ENCODE assay signal across 19 mouse cellular contexts in genomic region chr1:84952456-84953181, GRCm38 (mm10). TPM values are rescaled to one million over a fixed set of nuclear protein-coding genes. Genes with fewer than 3 reads are reported as not detected.
A peak's percentile ranks its signal among the peaks of the same experiment; 100 is the strongest.
DNase-seq lines count a peak whose midpoint lies in the region; TF ChIP-seq lines count a peak whose summit lies in the region.
"Had no signal": no experiment of that assay in that cellular context is flagged by ENCODE, and none has a peak within 500 bp of the region (broad histone marks: within the 10 kb centered on the region; RNA-seq: fewer than 3 reads in every experiment).

No protein-coding gene starts in this region.

- no peaks in the 10 kb centered on the region for H3K36me3 ChIP-seq in heart, embryonic 10.5 days
- no peaks in the 10 kb centered on the region for H3K36me3 ChIP-seq in thymus, adult 2 months (ENCODE audit: control insufficient read depth, insufficient read depth, low read length)
- H3K36me3 ChIP-seq: embryonic facial prominence, embryonic 15.5 days; forebrain, embryonic 15.5 days; heart, embryonic 13.5 days; limb, embryonic 15.5 days; midbrain, embryonic 12.5 days had no signal

- 80% methylated on average over 10 of the region's 10 CpGs for WGBS in heart, embryonic 10.5 days
- WGBS in thymus, adult 2 months: 92% methylated on average over 10 of the region's 10 CpGs

- no peaks in the 10 kb centered on the region for H3K27me3 ChIP-seq in heart, embryonic 10.5 days (ENCODE audit: insufficient read depth, poor library complexity, severe bottlenecking)
- H3K27me3 ChIP-seq in thymus, adult 2 months (ENCODE audit: control insufficient read depth, insufficient read depth, low read length): no peaks in the 10 kb centered on the region
- H3K27me3 ChIP-seq: embryonic facial prominence, embryonic 15.5 days; forebrain, embryonic 15.5 days; heart, embryonic 13.5 days; limb, embryonic 15.5 days; midbrain, embryonic 12.5 days had no signal

- H3K4me1 ChIP-seq in heart, embryonic 10.5 days: no peaks in the 10 kb centered on the region
- no peaks in the 10 kb centered on the region for H3K4me1 ChIP-seq in thymus, adult 2 months (replicated peaks; ENCODE audit: control insufficient read depth, insufficient read depth, low read length)
- H3K4me1 ChIP-seq: embryonic facial prominence, embryonic 15.5 days; forebrain, embryonic 15.5 days; heart, embryonic 13.5 days; limb, embryonic 15.5 days; midbrain, embryonic 12.5 days had no signal

- no peak overlapping the region for H3K27ac ChIP-seq in heart, embryonic 10.5 days
- H3K27ac ChIP-seq in thymus, adult 2 months (ENCODE audit: control insufficient read depth, insufficient read depth, low read length): no peak overlapping the region
- H3K27ac ChIP-seq: embryonic facial prominence, embryonic 15.5 days; forebrain, embryonic 15.5 days; heart, embryonic 13.5 days; limb, embryonic 15.5 days; macrophage; midbrain, embryonic 12.5 days had no signal

- peaks cover 4% of the 10 kb centered on the region; the same call in 1 of the 2 replicates for H3K9me3 ChIP-seq in heart, embryonic 10.5 days
- H3K9me3 ChIP-seq: embryonic facial prominence, embryonic 15.5 days; limb, embryonic 15.5 days had no signal

- H3K4me3 ChIP-seq in heart, embryonic 10.5 days: no peak overlapping the region
- no peak overlapping the region for H3K4me3 ChIP-seq in thymus, adult 2 months (ENCODE audit: control insufficient read depth, insufficient read depth, low read length)
- H3K4me3 ChIP-seq: embryonic facial prominence, embryonic 15.5 days; forebrain, embryonic 15.5 days; heart, embryonic 13.5 days; limb, embryonic 15.5 days; midbrain, embryonic 12.5 days had no signal

- TF ChIP-seq POLR2A in thymus, adult 2 months (IDR thresholded peaks at IDR 0.05; ENCODE audit: control insufficient read depth, extremely low read depth, insufficient read depth, low read length, poor library complexity): no peak

- no peak for TF ChIP-seq CTCF in thymus, adult 2 months (IDR thresholded peaks at IDR 0.05; ENCODE audit: borderline replicate concordance, control insufficient read depth, extremely low read depth, insufficient read depth, low read length, poor library complexity)

- peak; percentile 54 for DNase-seq in heart, embryonic 10.5 days (ENCODE audit: low spot score)
- DNase-seq in heart, postnatal 36 days: no peak
- peak; percentile 58 for DNase-seq in urinary bladder, postnatal 14 days (ENCODE audit: low spot score)
- no peak for DNase-seq in urinary bladder, adult 2 months (ENCODE audit: low spot score)
- DNase-seq in cerebellum, postnatal 10 days: peak; percentile 63 to 68
- DNase-seq in kidney, postnatal 36 days: peak; percentile 54 to 66
- DNase-seq in thymus, adult 2 months: no peak
- DNase-seq in gastrocnemius, postnatal 10 days: no peak
- DNase-seq: gastrocnemius, postnatal 25 days; liver, postnatal 0 days; right cerebral cortex, adult 18-20 months; thymus, postnatal 25 days had no signal

- intact Hi-C loops in heart, postnatal 36 days (cut with DNase I): no loop called here

RNA-seq across cellular contexts. Expression of gene Slc16a14, which starts 17.7 kb away (rescaled TPM):
- polyA plus RNA-seq in heart, embryonic 10.5 days (2016; fragmentation: Nextera tagmentation; extraction: Ambion mirVana): 0.09 and 0.18 TPM in 2 replicates
- total RNA-seq in heart, postnatal 36 days (2021): under 1 TPM; 0.39 to 0.57 TPM
- 4.1 and 4.4 TPM in 2 replicates for polyA plus RNA-seq in urinary bladder, adult 2 months (2012; rRNA removed)
- 0.07 TPM in 1 of 2 replicates, not detected in the other for polyA plus RNA-seq in thymus, adult 2 months (2012; rRNA removed)
- total RNA-seq in gastrocnemius, postnatal 10 days (2021): not detected
- polyA plus RNA-seq: inflammation-experienced regulatory T-cells, adult 6 months had no signal

Comparison
In these comparisons a context has a peak if more than half of its experiments do, and no peak if none do; other contexts are left out.
1. DNase-seq: peak in heart, embryonic 10.5 days (single experiment), urinary bladder, postnatal 14 days (single experiment), cerebellum, postnatal 10 days (2 of 2) and kidney, postnatal 36 days (2 of 2); none in heart, postnatal 36 days (0 of 2), urinary bladder, adult 2 months (single experiment), thymus, adult 2 months (single experiment) and gastrocnemius, postnatal 10 days (single experiment).